Mouse (Mus musculus) embryo, embryonic 9.5 days (tissue): ENCODE results near the gene Smg6.

Experiments
- DNase-seq: peaks from one replicate; pipeline ENCODE4 v3.0.0-alpha.2; 2017; ENCODE audit errors: extremely low spot score

Gene Smg6

DNA sequence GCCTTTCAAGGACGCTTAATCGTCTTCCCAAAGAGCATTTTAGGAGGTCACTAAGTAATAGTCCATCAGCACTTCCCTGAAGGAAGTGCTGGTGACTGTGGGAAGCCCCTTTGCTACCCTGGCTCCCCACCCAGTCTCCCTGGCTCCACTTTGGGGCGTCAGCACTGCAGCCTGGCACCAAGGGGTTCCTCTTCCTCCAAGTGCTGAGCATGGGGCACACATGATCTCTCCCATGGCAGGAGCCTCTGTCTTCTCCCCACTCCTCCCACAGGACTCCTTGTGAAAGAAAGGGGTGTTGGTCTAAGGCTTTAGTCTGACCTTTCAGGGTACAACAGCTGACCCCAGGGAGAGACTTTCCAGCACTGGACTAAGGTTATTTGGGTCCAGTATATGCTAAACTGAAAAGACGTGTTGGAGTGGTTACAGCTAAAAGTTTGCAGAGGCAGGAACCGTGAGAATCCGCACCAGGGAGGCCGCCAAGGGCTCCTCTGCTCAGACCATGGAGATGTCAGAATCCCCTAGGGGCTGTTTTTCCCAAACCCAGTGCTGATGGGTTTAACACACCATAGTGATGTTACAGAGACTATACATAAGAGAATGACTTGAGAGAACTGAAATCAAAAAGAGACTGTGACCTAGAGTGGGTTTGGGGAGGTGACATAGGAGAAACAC lies 122.2 kb downstream of the Smg6 start:
- no peak for DNase-seq

DNA sequence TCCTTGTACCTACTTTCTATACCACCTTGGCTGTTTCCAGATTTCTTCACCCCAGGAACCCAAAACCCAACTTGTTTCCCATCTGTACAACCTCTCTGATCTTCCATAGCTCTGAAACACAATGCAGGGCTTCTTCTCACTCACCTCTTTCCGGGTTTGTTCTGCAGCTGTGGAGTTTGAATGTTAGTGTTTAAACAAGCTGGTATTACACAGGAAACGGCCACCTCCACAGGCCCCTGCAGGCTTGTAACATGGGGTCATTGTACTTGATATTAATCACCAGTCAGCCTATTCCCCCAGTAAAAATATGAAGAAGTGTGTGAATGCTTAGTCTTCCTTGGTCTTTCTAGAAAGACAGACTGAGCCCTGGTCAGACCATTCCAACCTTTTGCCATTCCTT lies 123.5 kb downstream of the Smg6 start:
- DNase-seq: no peak

GRCm38 (mm10) chr11:75049807-75050206 lies 124.2 kb downstream of the Smg6 start:
- DNase-seq: no peak

GRCm38 (mm10) chr11:75051239-75051638 lies 125.6 kb downstream of the Smg6 start:
- no peak for DNase-seq

DNA sequence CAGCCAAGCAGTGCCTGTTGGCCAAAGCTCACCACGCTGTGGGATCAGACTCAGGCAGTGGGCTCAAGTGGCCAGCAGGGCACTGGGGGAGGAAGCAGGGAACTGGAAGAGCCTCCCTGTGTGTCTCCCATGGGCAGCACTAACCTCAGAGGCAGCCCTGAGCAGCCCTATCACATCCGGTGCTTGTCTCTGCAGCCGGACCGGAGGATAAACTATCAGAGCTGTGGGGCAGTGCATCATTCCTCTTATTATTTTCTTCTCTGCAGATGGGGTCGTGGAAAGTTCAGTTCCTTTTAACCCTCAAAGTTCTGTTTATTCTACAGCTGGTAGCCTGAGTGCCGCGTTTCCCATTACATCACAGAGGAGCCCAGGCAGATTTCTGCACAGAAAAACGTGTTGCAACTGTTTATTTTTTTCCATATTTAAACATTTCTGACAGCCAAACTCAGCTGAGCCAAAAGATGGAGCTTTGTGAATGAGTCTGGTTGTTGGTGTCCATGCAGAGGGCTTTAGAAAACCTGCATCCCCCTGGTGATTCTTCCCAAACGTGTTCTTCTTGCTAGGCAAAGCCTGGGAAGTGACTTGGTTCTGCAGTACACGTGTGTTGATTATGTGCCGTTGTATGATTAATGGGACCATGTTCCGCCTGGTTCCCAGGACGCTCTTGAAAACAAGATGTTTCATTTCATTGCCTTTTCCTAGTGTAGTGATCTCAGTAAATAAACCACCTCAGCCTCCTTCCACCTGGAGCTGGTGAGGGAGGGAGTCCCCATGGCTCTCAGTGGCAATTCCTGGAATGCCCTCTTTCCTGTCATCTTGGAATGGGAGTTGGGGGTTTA lies 126.3 kb downstream of the Smg6 start:
- DNase-seq: peak; percentile 43

- no peak for DNase-seq
Measured at GRCm38 (mm10) chr11:75053020-75053419, 127.4 kb downstream of the Smg6 start.

GRCm38 (mm10) chr11:75053722-75054121 lies 128.1 kb downstream of the Smg6 start:
- no peak for DNase-seq

DNA sequence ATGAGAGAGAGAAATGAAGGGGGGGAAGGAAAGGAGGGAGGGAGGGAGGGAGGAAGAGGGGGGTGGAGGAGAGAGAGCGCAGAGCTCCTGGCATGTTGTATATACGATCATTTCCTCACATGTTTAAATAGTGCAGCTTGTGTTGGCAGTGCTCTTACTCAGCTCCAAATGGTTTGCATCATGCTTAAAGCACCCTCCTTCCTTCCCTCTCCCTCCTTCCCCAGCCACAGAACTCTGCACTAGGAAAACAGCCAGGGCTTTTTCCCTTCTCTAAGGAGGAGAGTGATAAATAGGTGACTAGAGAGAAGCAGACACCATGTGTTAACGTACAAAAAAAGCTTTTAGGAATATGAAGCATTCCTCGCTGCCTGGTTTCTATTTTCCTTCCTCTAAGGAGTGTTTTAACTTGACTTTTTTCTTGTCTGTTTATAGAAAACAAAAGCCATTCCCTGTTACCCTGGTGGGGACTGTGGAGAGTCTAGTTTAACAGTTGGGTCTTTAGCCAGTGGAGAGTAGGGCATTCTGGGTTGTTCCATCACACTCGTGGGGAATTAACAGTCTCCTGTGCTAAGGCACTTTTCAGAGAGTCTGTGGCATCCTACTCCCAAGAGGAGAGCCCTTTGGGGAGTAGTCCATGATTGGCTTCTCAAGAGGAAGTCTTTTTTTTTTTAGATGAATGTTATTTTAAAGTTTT lies 128.7 kb downstream of the Smg6 start:
- no peak for DNase-seq

- DNase-seq: no peak
Measured at GRCm38 (mm10) chr11:75054878-75055214, 129.2 kb downstream of the Smg6 start.

GRCm38 (mm10) chr11:75062650-75063049 lies 137.0 kb downstream of the Smg6 start:
- DNase-seq: no peak

- no peak for DNase-seq
Measured at GRCm38 (mm10) chr11:75064266-75064665, 138.6 kb downstream of the Smg6 start.

DNA sequence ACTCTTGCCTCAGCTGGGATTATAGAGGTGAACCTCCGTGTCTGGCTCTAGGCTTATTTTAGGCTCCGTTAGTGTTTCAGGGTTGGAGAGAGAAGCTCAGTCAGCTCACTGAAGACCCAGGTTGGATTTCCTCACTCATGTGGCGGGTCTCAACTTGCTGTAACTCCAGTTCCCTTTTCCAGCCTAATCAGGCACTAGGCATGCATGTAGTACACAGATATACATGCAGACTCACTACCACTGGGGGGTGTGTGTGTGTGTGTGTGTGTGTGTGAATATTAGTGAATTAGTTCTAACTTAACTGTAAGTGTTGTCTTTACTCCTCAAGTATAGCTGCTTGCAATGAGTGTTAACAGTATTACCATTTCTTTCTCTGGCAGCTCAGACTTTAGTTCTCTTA lies 145.7 kb downstream of the Smg6 start:
- no peak for DNase-seq

DNA sequence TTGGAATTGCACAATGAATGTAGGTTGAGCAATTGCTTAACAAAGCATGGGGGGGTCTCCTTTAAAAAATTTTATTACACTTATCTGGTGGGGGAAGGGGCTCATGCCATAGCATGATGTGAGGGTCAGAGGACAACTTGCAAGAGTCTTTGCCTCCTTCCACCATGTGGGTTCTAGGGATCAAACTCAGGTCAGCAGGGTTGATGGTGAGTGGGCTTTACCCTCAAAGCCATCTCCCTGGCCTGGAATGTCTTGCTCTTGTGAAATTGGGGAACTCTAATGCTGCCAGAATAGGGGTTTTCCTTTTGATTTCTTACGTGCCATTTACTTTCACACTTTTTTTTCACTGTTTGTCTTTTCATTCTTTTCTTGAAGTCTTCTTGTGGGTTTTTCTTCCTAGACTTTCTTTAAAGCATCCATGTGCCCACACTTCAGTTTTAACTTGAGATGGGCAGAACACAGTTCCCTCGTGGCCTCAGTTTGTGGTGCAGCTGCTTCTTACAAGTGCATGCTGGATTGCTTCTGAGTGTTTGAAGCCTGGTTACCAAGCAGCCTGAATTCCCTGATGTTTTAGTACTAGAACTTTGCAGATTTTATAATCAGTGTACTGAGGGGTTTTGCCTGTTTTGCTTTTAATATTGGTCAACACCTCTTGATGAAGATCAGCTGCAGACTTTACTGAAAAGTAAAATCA lies 147.5 kb downstream of the Smg6 start:
- DNase-seq: no peak

GRCm38 (mm10) chr11:75073696-75074095 lies 148.1 kb downstream of the Smg6 start:
- DNase-seq: no peak

GRCm38 (mm10) chr11:75074543-75074942 lies 148.9 kb downstream of the Smg6 start:
- no peak for DNase-seq

DNA sequence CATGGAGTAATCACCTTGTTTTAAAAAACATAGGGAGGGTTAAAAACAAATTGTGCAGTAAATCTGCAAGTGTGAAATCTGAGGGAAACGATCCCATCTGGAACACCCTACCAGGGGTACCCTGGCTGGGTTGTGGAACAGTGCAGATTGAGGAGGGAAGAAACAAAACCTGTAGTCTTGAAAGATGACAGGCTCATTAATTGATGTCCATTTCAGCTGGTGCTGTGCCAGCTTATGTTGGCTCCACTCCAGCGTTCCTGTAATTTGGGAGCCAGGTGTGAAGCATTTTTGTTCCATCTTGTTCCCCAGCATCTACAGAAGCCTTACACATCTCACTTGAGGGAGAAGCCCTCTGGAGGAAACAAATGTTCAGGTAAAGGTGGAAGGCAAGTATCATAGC lies 153.0 kb downstream of the Smg6 start:
- DNase-seq: no peak

DNA sequence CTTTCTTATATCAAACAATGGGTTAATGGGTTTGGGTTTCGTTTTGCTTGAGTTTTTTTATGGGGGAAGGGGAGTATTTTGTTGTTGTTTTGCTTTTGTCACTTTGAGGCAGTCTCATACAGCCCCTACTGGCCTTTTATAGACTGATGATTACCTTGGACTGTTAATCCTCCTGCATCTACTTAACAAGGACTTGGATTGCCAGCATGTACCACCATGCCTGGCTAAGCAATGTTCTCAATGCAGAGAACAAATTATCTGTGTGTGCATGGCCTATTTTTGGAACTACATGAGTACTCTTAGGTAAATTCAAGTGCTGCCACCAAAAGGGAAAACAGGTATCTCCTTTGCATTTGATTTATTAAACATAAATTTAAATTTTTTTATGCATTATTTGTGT lies 157.4 kb downstream of the Smg6 start:
- no peak for DNase-seq

DNA sequence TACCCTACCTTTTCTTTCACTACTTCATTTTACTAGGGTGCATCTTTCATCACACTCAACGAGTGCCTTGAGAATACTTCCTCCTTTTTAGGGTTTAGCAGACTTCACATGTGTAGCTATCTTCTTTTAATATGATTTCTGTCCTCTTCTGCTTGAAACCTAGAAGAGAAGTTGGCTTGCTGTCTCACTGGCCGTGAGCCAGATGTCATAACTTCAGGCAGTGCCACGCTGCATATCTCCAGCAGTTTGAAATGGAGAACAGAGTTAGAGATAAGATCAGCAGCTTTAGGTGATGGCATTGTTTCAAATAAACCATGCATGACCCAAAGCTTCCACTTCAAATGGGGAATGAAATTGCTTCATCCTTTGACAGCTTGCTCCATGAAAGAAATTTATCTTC lies 166.5 kb downstream of the Smg6 start:
- no peak for DNase-seq

DNA sequence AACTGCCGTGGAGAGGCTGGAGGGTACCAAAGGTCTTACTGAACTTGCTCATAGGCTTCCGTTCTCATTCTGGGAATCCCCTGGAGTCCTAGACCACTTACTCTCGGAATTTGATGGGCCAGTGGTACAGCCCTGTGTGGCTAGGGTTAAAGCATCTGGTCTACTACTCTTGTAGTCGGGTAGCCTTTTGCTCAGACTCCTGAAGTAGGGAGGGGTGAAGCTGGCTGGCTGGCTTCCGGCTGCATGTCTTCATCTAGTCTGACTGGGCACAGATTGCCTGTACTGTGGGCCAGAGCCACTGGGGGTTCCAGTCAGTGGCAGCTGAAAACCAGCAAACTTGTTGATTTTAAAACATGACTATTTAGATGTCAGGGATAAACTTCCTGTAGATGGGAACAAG lies 167.0 kb downstream of the Smg6 start:
- no peak for DNase-seq

DNA sequence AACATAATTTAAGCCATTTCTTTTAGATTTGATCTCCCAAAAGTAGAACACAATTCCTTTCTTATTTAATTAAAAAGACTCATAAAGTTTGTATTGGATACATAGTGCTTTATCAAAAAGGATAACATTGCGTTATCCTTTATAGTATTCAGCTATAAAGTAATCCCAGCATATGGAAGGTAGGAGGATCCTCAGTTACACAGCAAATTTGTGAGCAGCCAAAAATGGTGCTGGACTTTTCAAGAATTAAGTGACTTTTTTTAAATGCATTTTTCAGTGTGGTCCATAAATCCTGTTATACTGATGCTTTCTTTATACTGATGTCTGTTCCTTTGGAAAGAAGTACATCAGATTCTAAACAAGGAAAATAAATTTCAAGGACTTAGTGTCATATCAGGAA lies 169.1 kb downstream of the Smg6 start:
- DNase-seq: no peak

DNA sequence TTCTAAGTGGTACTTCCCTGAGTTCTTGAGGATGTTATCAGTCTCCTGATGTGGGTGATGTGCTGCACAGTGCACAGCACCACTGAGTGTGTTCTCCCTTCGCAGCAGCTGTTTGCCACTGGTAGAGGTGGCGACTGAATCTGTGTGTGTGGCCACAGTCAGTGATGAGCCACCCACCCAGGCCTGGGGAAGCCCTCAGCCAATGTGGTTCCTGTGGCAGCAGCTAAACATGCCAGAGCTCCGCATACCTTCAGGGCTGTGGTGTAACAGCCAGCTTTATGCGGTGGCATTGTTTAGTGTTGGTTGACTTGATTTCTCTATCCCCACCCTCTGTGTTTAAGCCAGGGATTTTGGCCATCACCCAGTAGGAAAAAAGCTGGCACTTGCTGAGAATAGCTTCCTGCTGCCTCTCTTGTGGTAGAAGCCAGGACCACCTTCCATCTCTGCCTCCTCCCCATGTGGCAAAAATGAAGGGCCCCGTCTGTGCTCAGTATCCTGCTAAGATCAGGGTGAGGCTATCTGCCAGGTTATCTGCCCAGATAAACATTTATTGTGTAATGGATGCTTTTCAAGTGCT lies 177.2 kb downstream of the Smg6 start:
- no peak for DNase-seq

GRCm38 (mm10) chr11:75106614-75107013 lies 181.0 kb downstream of the Smg6 start:
- no peak for DNase-seq
